Mouse (Mus musculus) urinary bladder, postnatal 36 days (tissue): ENCODE data around the gene Atcay.
A peak's percentile ranks its signal among the peaks of the same experiment; 100 is the strongest.
"Not testable (repeated sequence)": the region's sequence is repeated elsewhere in the genome, so short reads cannot be mapped to it uniquely, and the experiment has no call there.

Source experiments
- DNase-seq, 2 experiments: peaks; one replicate each; pipeline ENCODE4 v3.0.0; 2022; ENCODE audit warnings: low spot score in 2 of 2, mixed read lengths in 1 of 2

Gene Atcay

GRCm38 (mm10) chr10:81242021-81242420 is 11.4 kb upstream of the Atcay start:
- no peak for DNase-seq

DNA sequence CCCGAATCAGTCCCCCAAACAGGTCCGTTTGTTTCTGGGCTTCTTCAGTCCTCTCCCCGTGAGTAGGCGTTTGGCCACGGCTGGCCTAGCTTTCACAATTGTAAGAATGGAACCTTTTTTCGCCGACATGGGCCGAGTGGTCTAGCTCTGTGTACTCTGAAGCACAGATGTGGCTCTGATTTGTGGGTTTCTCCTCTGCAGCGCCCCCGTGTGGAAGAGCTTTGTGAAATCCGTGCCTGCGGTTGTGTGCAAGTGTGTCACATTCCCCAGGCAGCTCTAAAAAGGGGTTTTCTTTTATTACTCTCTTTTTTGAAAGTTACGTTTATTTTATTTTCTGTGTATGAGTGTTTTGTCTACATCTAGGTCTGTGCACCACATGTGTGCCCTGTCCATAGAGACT is 10.2 kb upstream of the Atcay start:
- no peak for DNase-seq

DNA sequence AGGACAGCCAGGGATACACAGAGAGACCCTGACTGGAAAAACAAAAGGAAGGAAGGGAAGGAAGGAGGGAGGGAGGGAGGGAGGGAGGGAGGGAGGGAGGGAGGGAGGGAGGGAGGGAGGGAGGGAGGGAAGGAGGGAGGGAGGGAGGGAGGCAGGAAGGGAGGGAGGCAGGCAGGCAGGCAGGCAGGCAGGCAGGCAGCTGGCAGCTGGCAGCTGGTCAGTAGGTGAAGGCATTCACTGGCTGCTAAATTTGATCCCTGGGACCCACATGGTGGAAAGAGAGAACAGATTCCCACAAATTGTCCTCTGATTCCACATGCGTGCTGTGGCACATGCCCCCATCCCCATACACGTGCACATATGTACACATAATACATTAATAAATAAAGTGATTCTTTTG is 8.0 kb upstream of the Atcay start:
- DNase-seq, result no peak

DNA sequence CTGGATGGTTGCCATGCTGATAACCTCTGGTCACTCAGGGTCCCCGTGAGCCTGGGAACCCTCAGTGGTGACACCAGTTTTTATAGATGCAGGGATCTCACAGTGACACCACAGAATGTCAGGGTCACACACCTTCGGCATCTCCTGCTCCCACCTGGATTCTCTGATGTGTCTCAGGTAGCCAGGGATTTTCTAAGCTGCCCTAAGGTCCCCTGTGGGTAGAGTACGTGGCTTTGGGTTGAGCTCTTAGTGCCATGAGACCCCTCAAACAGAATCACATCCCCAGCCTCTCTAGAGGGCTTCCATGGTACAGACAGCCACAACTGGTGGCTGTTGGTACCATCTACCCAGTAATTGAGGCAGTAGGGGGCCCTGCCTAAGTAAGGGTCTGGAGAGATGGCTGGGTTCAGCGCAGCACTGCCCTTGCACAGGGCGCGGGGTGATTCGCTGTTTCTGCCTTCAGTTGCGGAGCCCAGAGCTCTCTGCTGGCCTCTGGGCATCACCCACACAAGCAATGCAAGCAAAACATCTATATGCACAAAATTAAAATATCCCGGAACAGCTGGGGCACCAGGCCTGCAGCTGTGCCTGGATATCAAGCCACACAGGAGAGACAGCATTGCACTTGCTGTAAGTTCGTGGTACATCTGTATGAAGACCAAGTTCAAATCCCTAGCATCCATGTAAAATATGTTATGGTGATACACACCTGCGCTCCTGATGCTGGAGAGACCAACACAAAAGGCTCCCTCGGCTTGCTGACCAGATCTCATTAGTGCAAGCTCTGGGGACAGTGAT is 6.0 kb upstream of the Atcay start:
- no peak for DNase-seq

DNA sequence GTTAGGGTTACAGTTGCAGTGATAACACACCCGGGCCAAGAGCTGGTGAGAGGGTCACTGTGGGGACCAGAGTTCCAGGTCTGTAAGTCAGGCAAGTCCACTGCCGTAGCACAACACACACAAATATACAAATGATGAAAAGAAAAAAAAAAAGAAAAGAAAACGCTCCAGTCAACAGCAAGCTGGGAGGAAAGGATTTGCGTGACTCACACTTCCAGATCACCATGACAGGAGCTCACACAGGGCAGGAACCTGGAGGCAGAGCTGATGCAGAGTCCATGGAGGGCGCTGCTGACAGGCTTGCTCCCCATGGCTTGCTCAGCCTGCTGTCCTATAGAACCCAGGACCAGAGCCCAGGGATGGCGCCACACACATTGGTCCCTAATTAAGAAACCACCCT is 3.6 kb upstream of the Atcay start:
- DNase-seq, result no peak

DNA sequence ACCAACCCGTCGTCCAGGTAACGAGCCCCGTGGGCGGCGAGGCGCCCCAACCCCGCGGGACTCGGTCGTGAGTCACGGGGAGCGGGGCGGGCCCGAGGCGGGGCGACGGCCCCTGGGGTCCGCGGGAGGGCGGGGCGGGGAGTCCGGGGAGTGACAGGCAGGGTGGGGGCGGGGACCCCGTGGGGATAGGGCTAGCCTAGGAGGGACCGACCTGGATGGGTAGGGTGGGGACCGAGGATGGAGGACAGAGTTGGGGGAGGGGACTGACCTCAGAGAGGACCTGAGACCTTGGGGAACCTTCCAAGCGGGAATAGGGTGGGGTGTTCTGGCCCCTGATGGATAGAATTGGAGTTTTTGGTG is 2.6 kb upstream of the Atcay start:
- no peak for DNase-seq

GRCm38 (mm10) chr10:81232580-81233225 is 2.1 kb upstream of the Atcay start, which contains the start of gene Zfr2:
Zfr2 (plus strand) TSS chr10:81233155.
- peak; percentile 89 to 92 for DNase-seq

DNA sequence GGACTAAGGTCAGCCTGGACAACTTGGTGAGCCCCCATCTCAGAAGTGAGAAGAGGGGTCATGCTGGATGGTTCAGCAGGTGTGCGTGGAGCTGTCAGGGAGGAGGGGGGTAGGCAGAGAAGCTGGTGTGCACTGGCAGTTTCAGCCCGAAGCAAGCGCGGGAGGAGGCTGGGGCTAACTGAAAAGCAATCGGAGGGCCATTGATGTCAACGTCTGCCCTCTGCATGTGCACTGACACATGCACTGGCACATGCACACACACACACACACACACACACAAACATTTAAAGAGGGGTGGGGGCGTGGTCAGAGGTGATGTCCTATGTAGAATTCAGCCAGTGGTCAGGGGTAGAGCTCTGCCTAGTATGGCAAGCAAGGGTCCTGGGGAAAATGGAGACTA is 803 bp upstream of the Atcay start:
- no peak for DNase-seq

- no peak for DNase-seq
Measured at GRCm38 (mm10) chr10:81229735-81230437, 747 bp downstream of the Atcay start.

DNA sequence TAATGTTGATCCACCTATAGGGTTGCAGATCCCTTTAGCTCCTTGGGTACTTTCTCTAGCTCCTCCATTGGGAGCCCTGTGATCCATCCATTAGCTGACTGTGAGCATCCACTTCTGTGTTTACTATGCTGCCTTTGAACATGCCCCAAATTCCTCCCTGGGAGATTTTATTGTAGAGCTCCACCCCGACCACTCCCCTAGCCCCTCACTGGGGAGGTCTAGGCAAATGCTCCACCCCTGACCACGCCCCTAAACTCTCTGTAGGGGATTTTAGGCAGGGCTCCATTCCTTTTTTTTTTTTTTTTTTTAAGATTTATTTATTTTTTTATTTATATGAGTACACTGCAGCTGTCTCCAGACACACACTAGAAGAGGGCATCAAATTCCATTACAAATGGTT is 6.9 kb downstream of the Atcay start:
- DNase-seq, result not testable (repeated sequence)

DNA sequence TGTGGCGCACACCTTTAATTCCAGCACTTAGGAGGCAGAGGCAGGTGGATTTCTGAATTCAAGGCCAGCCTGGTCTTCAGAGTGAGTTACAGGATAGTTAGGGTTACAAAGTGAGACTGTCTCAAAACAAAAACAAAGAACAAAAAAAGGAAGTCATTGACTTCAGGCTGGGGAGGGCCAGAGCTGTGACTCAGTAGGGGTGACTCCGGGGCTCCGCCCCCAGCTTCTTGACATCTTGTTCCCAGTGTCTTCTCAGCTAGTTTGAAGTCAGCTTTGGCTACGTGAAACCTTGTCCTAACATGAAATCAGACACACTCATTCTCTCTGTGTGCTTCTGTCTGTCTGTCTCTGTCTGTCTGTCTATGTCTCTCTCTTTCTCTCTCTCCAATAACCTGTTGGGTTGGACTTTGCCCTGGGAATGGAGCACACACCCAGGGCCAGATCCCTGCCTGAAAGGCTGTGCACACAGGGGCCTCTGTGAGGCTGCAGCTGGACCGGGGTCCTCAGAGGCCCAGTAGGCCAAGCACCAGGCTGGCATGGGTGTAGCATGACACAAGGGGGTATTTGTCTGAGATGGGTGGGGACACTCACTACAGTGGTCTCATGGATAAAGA is 9.1 kb downstream of the Atcay start:
- no peak for DNase-seq

DNA sequence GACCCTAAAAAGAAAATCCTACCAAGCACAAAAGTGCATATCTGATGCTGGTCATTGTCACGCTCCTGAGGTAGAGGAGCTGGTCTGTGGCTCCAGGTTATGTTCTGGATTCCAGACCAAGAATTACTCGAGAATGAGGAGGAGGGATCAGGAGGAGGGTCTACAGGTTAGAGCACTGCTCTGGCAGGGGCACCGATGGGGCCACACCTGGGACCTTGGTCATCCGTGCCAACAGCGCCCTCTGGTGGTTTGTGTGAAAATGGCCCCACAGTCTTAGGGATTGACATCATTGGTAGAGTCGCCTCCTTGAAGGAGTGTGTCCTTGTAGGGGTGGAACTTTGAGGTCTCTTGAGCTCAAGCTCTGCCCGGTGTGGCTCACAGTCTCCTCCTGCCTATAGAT is 12.7 kb downstream of the Atcay start:
- DNase-seq, result peak; percentile 45 to 59

DNA sequence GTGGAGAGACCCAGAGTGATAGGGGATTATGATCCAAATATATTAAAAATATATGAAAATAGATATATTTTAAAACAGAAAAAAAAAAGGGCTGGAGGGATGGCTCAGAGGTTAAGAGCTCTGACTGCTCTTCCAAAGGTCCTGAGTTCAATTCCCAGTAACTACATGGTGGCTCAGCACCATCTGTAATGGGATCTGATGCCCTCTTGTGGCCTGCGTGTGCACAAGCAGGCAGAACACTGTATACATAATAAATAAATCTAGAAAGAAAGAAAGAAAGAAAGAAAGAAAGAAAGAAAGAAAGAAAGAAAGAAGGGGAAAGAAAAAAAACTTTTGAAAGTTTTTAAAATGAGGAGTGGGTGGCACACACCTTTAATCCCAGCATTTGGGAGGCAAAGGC is 13.4 kb downstream of the Atcay start:
- not testable (repeated sequence) for DNase-seq

DNA sequence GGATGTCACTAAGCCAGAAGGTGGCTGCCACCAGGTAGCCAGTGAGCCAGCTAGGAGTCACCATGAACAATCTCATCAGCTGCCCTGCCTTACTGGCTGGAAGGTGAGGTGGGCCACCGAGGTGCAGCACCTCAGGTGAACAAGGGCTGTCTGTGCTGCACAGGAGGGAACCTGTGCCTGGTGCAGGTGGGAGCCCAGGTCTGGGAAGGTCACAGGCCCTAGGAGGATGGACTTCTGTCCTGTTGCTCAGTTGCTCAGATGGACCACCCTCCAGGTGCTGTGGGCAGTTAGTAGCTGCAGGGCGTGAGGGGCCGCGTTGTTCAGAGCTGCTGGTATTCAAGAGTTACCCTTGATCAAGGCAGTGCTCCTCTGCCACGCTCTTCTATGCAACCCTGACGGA is 13.8 kb downstream of the Atcay start:
- DNase-seq, result no peak

GRCm38 (mm10) chr10:81216260-81216659 is 14.4 kb downstream of the Atcay start:
- no peak for DNase-seq

DNA sequence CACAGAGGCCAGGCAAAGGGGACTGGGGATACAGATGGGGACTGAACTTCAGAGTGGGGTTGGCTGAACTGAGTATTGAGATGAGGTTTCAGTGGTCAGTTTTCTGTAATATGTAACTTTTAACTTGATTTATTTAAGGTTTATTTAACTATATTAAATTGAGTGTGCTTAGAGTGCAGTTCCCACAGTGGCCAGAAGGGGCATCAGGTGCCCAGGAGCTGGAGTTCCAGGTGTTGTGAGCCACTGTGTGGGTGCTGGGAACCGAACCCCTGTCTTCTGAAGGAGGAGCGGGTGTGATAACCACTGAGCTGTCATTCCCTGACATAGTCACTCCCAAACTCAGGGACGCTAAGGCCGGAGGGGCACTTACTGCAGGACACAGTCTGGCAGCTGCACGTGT is 20.5 kb downstream of the Atcay start:
- no peak for DNase-seq

GRCm38 (mm10) chr10:81204137-81204536 is 26.5 kb downstream of the Atcay start:
- DNase-seq, result no peak

DNA sequence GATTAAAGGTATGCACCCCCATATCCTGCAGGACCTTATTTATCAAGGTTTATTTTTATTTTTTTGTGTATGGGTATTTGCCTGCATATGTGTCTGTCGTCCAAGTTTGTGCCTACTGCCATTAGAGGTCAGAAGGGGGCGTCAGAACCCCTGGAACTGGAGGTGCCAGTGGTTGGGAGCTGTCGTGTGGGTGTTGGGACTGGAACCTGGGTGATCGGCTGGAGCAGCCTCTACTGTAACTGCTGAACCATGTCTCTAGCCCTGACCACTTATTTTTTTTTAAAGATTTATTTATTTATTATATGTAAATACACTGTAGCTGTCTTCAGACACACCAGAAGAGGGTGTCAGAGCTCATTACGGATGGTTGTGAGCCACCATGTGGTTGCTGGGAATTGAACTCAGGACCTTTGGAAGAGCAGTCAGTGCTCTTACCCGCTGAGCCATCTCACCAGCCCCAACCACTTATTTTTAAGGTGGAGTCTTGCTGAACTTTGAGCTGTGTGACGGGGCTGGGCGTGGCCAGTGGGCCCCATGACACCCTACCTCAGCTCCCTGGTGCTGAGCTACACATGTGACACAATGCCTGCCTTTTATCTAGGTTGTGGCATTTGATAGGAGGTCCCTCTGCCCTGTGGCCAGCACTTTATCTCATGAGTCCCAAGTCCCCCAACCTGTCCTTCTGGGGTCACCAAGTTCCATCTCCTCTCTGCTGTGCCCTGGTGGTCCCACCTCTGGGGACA is 27.5 kb downstream of the Atcay start:
- no peak for DNase-seq

DNA sequence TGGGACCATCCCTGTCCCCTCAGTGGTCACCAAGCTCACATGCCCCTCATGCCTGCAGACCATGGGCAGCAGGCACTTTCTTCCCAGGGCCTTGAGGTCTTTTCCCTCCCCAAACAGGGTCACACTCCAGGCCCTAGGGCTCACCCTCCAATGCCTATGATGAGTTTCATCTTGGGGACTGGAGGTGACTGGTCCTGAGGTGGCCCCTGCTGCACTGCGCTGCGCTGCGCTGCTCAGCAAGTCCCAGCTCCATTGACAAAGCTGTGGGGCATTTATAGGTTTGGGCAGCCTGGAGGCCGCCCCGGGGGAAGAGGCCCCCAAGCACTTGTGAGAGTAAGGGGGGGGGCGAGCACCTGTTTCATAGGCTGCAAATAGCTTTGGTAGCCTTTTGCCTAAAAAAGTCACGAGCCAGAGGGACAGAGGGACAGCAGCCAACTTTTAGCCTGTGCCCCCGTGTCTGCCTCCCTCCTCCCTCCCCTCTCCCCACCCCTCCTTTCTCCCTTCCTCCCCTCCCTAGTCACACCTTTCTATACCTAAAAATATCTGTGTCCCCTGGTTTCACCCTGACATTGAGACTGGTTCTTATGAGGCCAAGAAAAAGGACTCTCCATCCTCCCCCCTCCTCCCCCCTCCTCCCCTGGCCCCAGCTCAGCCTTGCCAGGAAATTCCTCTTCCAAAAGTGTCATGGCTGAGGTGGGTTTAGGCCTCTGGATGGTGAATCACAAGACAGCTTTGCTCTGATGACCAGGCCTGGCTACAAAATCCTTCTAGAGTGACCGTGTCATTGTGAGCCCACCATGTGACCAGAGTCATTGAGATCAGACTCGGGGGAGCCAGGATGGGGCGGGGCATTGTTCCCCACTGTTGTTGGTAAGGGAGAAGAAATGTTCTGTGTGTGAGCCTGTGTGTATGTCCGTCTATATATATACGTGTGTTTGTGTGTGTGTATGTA is 28.6 kb downstream of the Atcay start, which contains the start of gene Nmrk2:
TSS of gene Nmrk2 (minus strand) at position 245 of the 952 bp plus-strand sequence.
- no peak for DNase-seq

GRCm38 (mm10) chr10:81200605-81201287 is 29.9 kb downstream of the Atcay start:
- no peak for DNase-seq
